Mouse (Mus musculus) embryonic facial prominence, embryonic 14.5 days (tissue): Measurements from ENCODE around the gene Smim24. TPM values are rescaled to one million over a fixed set of nuclear protein-coding genes. Genes with fewer than 3 reads are reported as not detected.

Experiments
- ATAC-seq: fragments of 200-750 bp; cut with Nextera tagmentation; 2 replicates; pipeline ENCODE4 v1.8.0; 2017; ENCODE audit warnings: low read depth, moderate number of reproducible peaks, moderate TSS enrichment
- DNase-seq: peaks from one replicate; pipeline ENCODE4 v3.0.0-alpha.2; 2015; ENCODE audit warnings: low spot score
- H3K27ac ChIP-seq: fragments of 300-500 bp; sonication (generic); replicated peaks from 2 replicates; pipeline ENCODE4 v1.5.1; 2014; ENCODE audit warnings: low read depth, mild to moderate bottlenecking, low read length, moderate library complexity
- H3K27me3 ChIP-seq: fragments of 300-500 bp; sonication (generic); replicated peaks from 2 replicates; pipeline ENCODE4 v1.6.1; 2014; ENCODE audit warnings: low read length; ENCODE audit not compliant: control insufficient read depth, insufficient read depth
- H3K36me3 ChIP-seq: fragments of 300-500 bp; sonication (generic); 2 replicates; pipeline ENCODE4 v1.6.1; 2014; ENCODE audit warnings: low read length, mixed read lengths; ENCODE audit not compliant: control insufficient read depth, insufficient read depth
- H3K4me1 ChIP-seq: fragments of 300-500 bp; sonication (generic); 2 replicates; pipeline ENCODE4 v1.6.1; 2014; ENCODE audit warnings: antibody characterized with exemption, low read length; ENCODE audit not compliant: control insufficient read depth, insufficient read depth
- H3K4me2 ChIP-seq: fragments of 300-500 bp; sonication (generic); 2 replicates; pipeline ENCODE4 v1.6.1; 2014; ENCODE audit warnings: low read depth, mild to moderate bottlenecking, low read length, moderate library complexity, mixed read lengths
- H3K4me3 ChIP-seq: fragments of 300-500 bp; sonication (generic); 2 replicates; pipeline ENCODE4 v1.5.1; 2014; ENCODE audit warnings: low read depth, mild to moderate bottlenecking, low read length
- H3K9ac ChIP-seq: fragments of 300-500 bp; sonication (generic); 2 replicates; pipeline ENCODE4 v1.6.1; 2014; ENCODE audit warnings: low read depth, mild to moderate bottlenecking, low read length, moderate library complexity, mixed read lengths
- H3K9me3 ChIP-seq: fragments of 300-500 bp; sonication (generic); 2 replicates; pipeline ENCODE4 v1.6.1; 2016; ENCODE audit warnings: low read length; ENCODE audit not compliant: control insufficient read depth
- WGBS: fragments of 180-500 bp; shearing (Covaris S2); extraction: QIAGEN DNeasy Blood & Tissue Kit; methylation state at CpG from one replicate; pipeline ENCODE4 v1.1.7; 2014; 5-methylcytosine and 5-hydroxymethylcytosine counted together
- polyA plus RNA-seq: library from polyadenylated mRNA; unstranded; fragments of >200 nt; fragmentation: Nextera tagmentation; extraction: Ambion mirVana; gene quantifications from 2 replicates; pipeline ENCODE4 v1.2.1, GENCODE M21; 2014

Smim24 gene
- polyA plus RNA-seq, 1 experiment from 2014 or later: 3.9 TPM

- Histone ChIP-seq H3K27ac (peak overlapping the region; percentile 89), H3K4me1 (peaks cover 28% of the 10 kb centered on the region), H3K4me2 (peak overlapping the region; percentile 97), H3K9ac (peak overlapping the region; percentile 80), H3K27me3 (peaks cover 6% of the 10 kb centered on the region), H3K9me3 (no peaks in the 10 kb centered on the region), H3K36me3 (no peaks in the 10 kb centered on the region), H3K4me3 (peak overlapping the region; percentile 80)
- DNase-seq (peak; percentile 94), ATAC-seq (peak; percentile 12)
- 0% methylated on average over 12 of the region's 20 CpGs for WGBS
Measured at GRCm38 (mm10) chr10:81429605-81430061, 36.8 kb downstream of the Smim24 start.

- H3K4me1 ChIP-seq: peaks cover 22% of the 10 kb centered on the region
- WGBS: 0% methylated on average over 5 of the region's 89 CpGs
Measured at GRCm38 (mm10) chr10:81430141-81430830, 37.4 kb downstream of the Smim24 start.

GRCm38 (mm10) chr10:81430831-81431525, 38.1 kb downstream of the Smim24 start:
- no peaks in the 10 kb centered on the region for H3K9me3 ChIP-seq
- peaks cover 6% of the 10 kb centered on the region; the same call in 1 of the 2 replicates for H3K27me3 ChIP-seq
- peak; percentile 13; the same call in 1 of the 2 replicates for ATAC-seq
- peak overlapping the region; percentile 80 for H3K9ac ChIP-seq
- H3K36me3 ChIP-seq: no peaks in the 10 kb centered on the region
- 2% methylated on average over 29 of the region's 70 CpGs for WGBS
- H3K27ac ChIP-seq: peak overlapping the region; percentile 89
- H3K4me1 ChIP-seq: peaks cover 15% of the 10 kb centered on the region
- peak overlapping the region; percentile 97 for H3K4me2 ChIP-seq
- no peak for DNase-seq
- H3K4me3 ChIP-seq: peak overlapping the region; percentile 80

More at GRCm38 (mm10) chr10:81430141-81430830, 37.4 kb downstream of the Smim24 start:
- Histone ChIP-seq H3K27me3 (peaks cover 6% of the 10 kb centered on the region), H3K4me2 (peak overlapping the region; percentile 97), H3K9me3 (no peaks in the 10 kb centered on the region), H3K36me3 (no peaks in the 10 kb centered on the region), H3K4me3 (peak overlapping the region; percentile 80), H3K9ac (peak overlapping the region; percentile 80), H3K27ac (peak overlapping the region; percentile 89)
- ATAC-seq (peak; percentile 12), DNase-seq (peak; percentile 78)

GRCm38 (mm10) chr10:81431526-81432168, 38.8 kb downstream of the Smim24 start:
- peaks cover 15% of the 10 kb centered on the region; the same call in 1 of the 2 replicates for H3K4me1 ChIP-seq
- H3K27me3 ChIP-seq: peaks cover 6% of the 10 kb centered on the region; the same call in 1 of the 2 replicates
- no peaks in the 10 kb centered on the region for H3K36me3 ChIP-seq
- H3K9me3 ChIP-seq: no peaks in the 10 kb centered on the region
- peak overlapping the region; percentile 80; the same call in 1 of the 2 replicates for H3K9ac ChIP-seq
- no peak overlapping the region for H3K27ac ChIP-seq
- ATAC-seq (no peak), DNase-seq (peak; percentile 71)
- peak overlapping the region; percentile 80 for H3K4me3 ChIP-seq
- H3K4me2 ChIP-seq: peak overlapping the region; percentile 97
- WGBS: 20% methylated on average over 15 of the region's 15 CpGs

- peaks cover 14% of the 10 kb centered on the region; the same call in 1 of the 2 replicates for H3K4me1 ChIP-seq
- ATAC-seq (no peak; the same call in 1 of the 2 replicates), DNase-seq (no peak)
- H3K9me3 ChIP-seq: no peaks in the 10 kb centered on the region
- no peak overlapping the region for H3K27ac ChIP-seq
- H3K9ac ChIP-seq: peak overlapping the region; percentile 30; the same call in 1 of the 2 replicates
- H3K4me3 ChIP-seq: peak overlapping the region; percentile 13; the same call in 1 of the 2 replicates
- no peaks in the 10 kb centered on the region for H3K36me3 ChIP-seq
- peaks cover 6% of the 10 kb centered on the region; the same call in 1 of the 2 replicates for H3K27me3 ChIP-seq
- WGBS: 67% methylated on average over 21 of the region's 21 CpGs
- H3K4me2 ChIP-seq: peak overlapping the region; percentile 57
Measured at GRCm38 (mm10) chr10:81432169-81432867, 39.5 kb downstream of the Smim24 start.

- peak overlapping the region; percentile 60 for H3K9ac ChIP-seq
- H3K4me3 ChIP-seq: peak overlapping the region; percentile 30
- no peaks in the 10 kb centered on the region for H3K9me3 ChIP-seq
- no peaks in the 10 kb centered on the region for H3K36me3 ChIP-seq
- WGBS: 4% methylated on average over 17 of the region's 17 CpGs
- peak overlapping the region; percentile 57 for H3K4me2 ChIP-seq
- H3K4me1 ChIP-seq: peaks cover 12% of the 10 kb centered on the region; the same call in 1 of the 2 replicates
- peaks cover 4% of the 10 kb centered on the region; the same call in 1 of the 2 replicates for H3K27me3 ChIP-seq
- ATAC-seq: peak; percentile 91
- DNase-seq: peak; percentile 98
- H3K27ac ChIP-seq: no peak overlapping the region
Measured at GRCm38 (mm10) chr10:81432868-81433262, 40.0 kb downstream of the Smim24 start.

- DNase-seq: no peak
- no peaks in the 10 kb centered on the region for H3K27me3 ChIP-seq
- H3K4me2 ChIP-seq: peak overlapping the region; percentile 57; the same call in 1 of the 2 replicates
- H3K9ac ChIP-seq: no peak overlapping the region
- ATAC-seq: no peak
- H3K9me3 ChIP-seq: no peaks in the 10 kb centered on the region
- no peaks in the 10 kb centered on the region for H3K36me3 ChIP-seq
- H3K4me3 ChIP-seq: no peak overlapping the region; the same call in 1 of the 2 replicates
- H3K4me1 ChIP-seq: peaks cover 12% of the 10 kb centered on the region; the same call in 1 of the 2 replicates
- 74% methylated on average over 26 of the region's 26 CpGs for WGBS
- H3K27ac ChIP-seq: no peak overlapping the region
Measured at GRCm38 (mm10) chr10:81433541-81434289, 40.9 kb downstream of the Smim24 start.
